Mouse (Mus musculus) lung, adult 2 months (tissue): ENCODE measurements at regions not wholly inside any gene's neighbourhood (a gene's known extent, or its start where the extent isn't known, plus 50 kb on each side); places are given as distances from the start of the nearest gene placed in this dataset.

Experiments
- CTCF ChIP-seq: fragments of 200-500 bp; IDR thresholded peaks from 2 replicates; pipeline ENCODE4 v1.5.1; 2011; ENCODE audit warnings: mild to moderate bottlenecking, low read length, control low read depth; ENCODE audit not compliant: insufficient read depth
- POLR2A ChIP-seq: fragments of 200-500 bp; IDR thresholded peaks from 2 replicates; pipeline ENCODE4 v1.6.1; 2011; ENCODE audit warnings: low read depth, mild to moderate bottlenecking, control low read depth, low read length, borderline replicate concordance; ENCODE audit errors: extremely low read depth

DNA sequence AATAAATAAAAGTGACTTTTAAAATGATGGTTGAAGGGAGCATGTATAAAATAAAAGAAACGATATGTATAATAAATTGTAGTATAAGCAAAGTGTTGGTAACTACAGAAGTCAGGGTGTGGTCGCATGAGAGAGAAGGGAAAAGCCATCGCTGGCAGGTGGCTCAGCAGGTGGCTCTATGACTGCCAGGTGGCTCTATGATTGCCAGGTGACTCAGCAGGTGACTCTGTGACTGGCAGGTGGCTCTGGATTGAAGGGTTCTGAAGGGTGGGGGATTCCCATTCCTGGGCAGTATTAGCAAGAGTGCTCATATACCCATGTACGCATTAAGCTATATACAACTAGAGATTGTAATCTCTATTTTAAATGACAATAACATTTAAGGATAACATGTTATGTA lies 66.1 kb upstream of the Zwint start:
- TF ChIP-seq CTCF (no peak), POLR2A (no peak)
